Mouse (Mus musculus) erythroblast, embryonic 14.5 days (primary cell): ENCODE data around the gene Ticrr. TPM values are rescaled to one million over a fixed set of nuclear protein-coding genes. Genes with fewer than 3 reads are reported as not detected.
A peak's percentile ranks its signal among the peaks of the same experiment; 100 is the strongest.

Experiments
- H3K27me3 ChIP-seq: 2 replicates; pipeline ENCODE4 v1.6.1; 2012; ENCODE audit warnings: inconsistent platforms; ENCODE audit not compliant: control insufficient read depth
- H3K36me3 ChIP-seq: 2 replicates; pipeline ENCODE4 v1.6.1; 2012; ENCODE audit warnings: mild to moderate bottlenecking, inconsistent platforms; ENCODE audit not compliant: control insufficient read depth
- H3K4me1 ChIP-seq: 2 replicates; pipeline ENCODE4 v1.6.1; 2012; ENCODE audit warnings: inconsistent platforms; ENCODE audit not compliant: control insufficient read depth
- H3K4me3 ChIP-seq: replicated peaks from 2 replicates; pipeline ENCODE3; 2012; ENCODE audit warnings: moderate library complexity, mild to moderate bottlenecking, inconsistent platforms
- H3K9me3 ChIP-seq: 2 replicates; pipeline ENCODE4 v1.6.1; 2012; ENCODE audit warnings: low read length, inconsistent platforms, mixed read lengths; ENCODE audit not compliant: control insufficient read depth
- GATA1 ChIP-seq: IDR thresholded peaks from 2 replicates; pipeline ENCODE4 v1.6.1; 2012; ENCODE audit warnings: low read length, inconsistent platforms, mixed read lengths
- TAL1 ChIP-seq: IDR thresholded peaks from 3 replicates; pipeline ENCODE4 v1.6.1; 2012; ENCODE audit warnings: low read length, inconsistent platforms, mixed read lengths
- polyA plus RNA-seq: library from polyadenylated mRNA; stranded (reverse); fragments of >175 nt; gene quantifications from 2 replicates; pipeline ENCODE4 v1.2.3, GENCODE M21; 2012

The Ticrr gene
- 1.7 and 1.9 TPM in 2 replicates for polyA plus RNA-seq

- H3K27me3 ChIP-seq, result no peaks in the 10 kb centered on the region; the same call in 1 of the 2 replicates
- H3K4me1 ChIP-seq, result peaks cover 41% of the 10 kb centered on the region
- H3K4me3 ChIP-seq, result peak within 1 kb of the TSS; percentile 79
- H3K9me3 ChIP-seq, result no peaks in the 10 kb centered on the region
- TF ChIP-seq TAL1, result no peak
- TF ChIP-seq GATA1, result no peak
- H3K36me3 ChIP-seq, result peaks cover 35% of the 10 kb centered on the region
These were observed at the start of gene Ticrr for GRCm38 (mm10) chr7:79659578-79660290. Gene Ticrr (plus strand): TSS chr7:79660196.

GRCm38 (mm10) chr7:79611901-79612300 is 48.1 kb upstream of the Ticrr start:
- Histone ChIP-seq H3K4me1 (no peaks in the 10 kb centered on the region), H3K36me3 (no peaks in the 10 kb centered on the region), H3K27me3 (peaks cover 25% of the 10 kb centered on the region), H3K9me3 (no peaks in the 10 kb centered on the region), H3K4me3 (no peak overlapping the region)
- TF ChIP-seq TAL1, result no peak
- TF ChIP-seq GATA1, result no peak

- H3K36me3 ChIP-seq, result no peaks in the 10 kb centered on the region
- peaks cover 26% of the 10 kb centered on the region for H3K27me3 ChIP-seq
- H3K4me3 ChIP-seq, result no peak overlapping the region
- H3K9me3 ChIP-seq, result no peaks in the 10 kb centered on the region
- no peaks in the 10 kb centered on the region for H3K4me1 ChIP-seq
- TF ChIP-seq GATA1 (no peak), TAL1 (no peak)
These were observed 47.2 kb upstream of the Ticrr start for GRCm38 (mm10) chr7:79612783-79613182.

GRCm38 (mm10) chr7:79613314-79613713 is 46.7 kb upstream of the Ticrr start:
- Histone ChIP-seq H3K36me3 (no peaks in the 10 kb centered on the region), H3K27me3 (peaks cover 26% of the 10 kb centered on the region), H3K4me1 (no peaks in the 10 kb centered on the region), H3K4me3 (no peak overlapping the region), H3K9me3 (no peaks in the 10 kb centered on the region)
- TF ChIP-seq GATA1, result no peak
- TF ChIP-seq TAL1, result no peak

- no peaks in the 10 kb centered on the region for H3K36me3 ChIP-seq
- TF ChIP-seq GATA1 (no peak), TAL1 (no peak)
- H3K4me1 ChIP-seq, result no peaks in the 10 kb centered on the region
- H3K9me3 ChIP-seq, result no peaks in the 10 kb centered on the region
- H3K27me3 ChIP-seq, result peaks cover 28% of the 10 kb centered on the region
- H3K4me3 ChIP-seq, result no peak overlapping the region
These were observed 45.0 kb upstream of the Ticrr start for GRCm38 (mm10) chr7:79615008-79615407.

- Histone ChIP-seq H3K27me3 (peaks cover 28% of the 10 kb centered on the region), H3K4me1 (no peaks in the 10 kb centered on the region), H3K36me3 (no peaks in the 10 kb centered on the region), H3K9me3 (no peaks in the 10 kb centered on the region), H3K4me3 (no peak overlapping the region)
- TF ChIP-seq TAL1, result no peak
- TF ChIP-seq GATA1, result no peak
These were observed 44.1 kb upstream of the Ticrr start for GRCm38 (mm10) chr7:79615941-79616340.

GRCm38 (mm10) chr7:79617418-79617817 is 42.6 kb upstream of the Ticrr start, which contains the start of gene Rhcg:
Gene Rhcg (minus strand): TSS chr7:79617657.
- no peak for TF ChIP-seq GATA1
- TF ChIP-seq TAL1, result no peak
- Histone ChIP-seq H3K9me3 (no peaks in the 10 kb centered on the region), H3K4me3 (no peak within 1 kb of the TSS), H3K4me1 (no peaks in the 10 kb centered on the region), H3K36me3 (no peaks in the 10 kb centered on the region), H3K27me3 (peaks cover 28% of the 10 kb centered on the region)

- H3K4me3 ChIP-seq, result no peak overlapping the region
- TF ChIP-seq GATA1 (no peak), TAL1 (no peak)
- H3K4me1 ChIP-seq, result no peaks in the 10 kb centered on the region
- H3K36me3 ChIP-seq, result no peaks in the 10 kb centered on the region
- peaks cover 28% of the 10 kb centered on the region for H3K27me3 ChIP-seq
- no peaks in the 10 kb centered on the region for H3K9me3 ChIP-seq
These were observed 40.5 kb upstream of the Ticrr start for GRCm38 (mm10) chr7:79619493-79619892.

GRCm38 (mm10) chr7:79623086-79623485 is 36.9 kb upstream of the Ticrr start:
- H3K9me3 ChIP-seq, result no peaks in the 10 kb centered on the region
- TF ChIP-seq GATA1 (no peak), TAL1 (no peak)
- H3K4me1 ChIP-seq, result no peaks in the 10 kb centered on the region
- no peak overlapping the region for H3K4me3 ChIP-seq
- peaks cover 7% of the 10 kb centered on the region; the same call in 1 of the 2 replicates for H3K27me3 ChIP-seq
- no peaks in the 10 kb centered on the region for H3K36me3 ChIP-seq

- Histone ChIP-seq H3K4me1 (no peaks in the 10 kb centered on the region), H3K27me3 (no peaks in the 10 kb centered on the region), H3K4me3 (no peak overlapping the region), H3K36me3 (no peaks in the 10 kb centered on the region), H3K9me3 (no peaks in the 10 kb centered on the region)
- no peak for TF ChIP-seq GATA1
- TF ChIP-seq TAL1, result no peak
These were observed 33.8 kb upstream of the Ticrr start for GRCm38 (mm10) chr7:79626170-79626569.
